Mouse (Mus musculus) cerebellum, postnatal 36 days (tissue): ENCODE data around the gene Hist2h2bb.
A peak's percentile ranks its signal among the peaks of the same experiment; 100 is the strongest.
"Not testable (repeated sequence)": the region's sequence is repeated elsewhere in the genome, so short reads cannot be mapped to it uniquely, and the experiment has no call there.

Experiments
- DNase-seq, 2 experiments: peaks; one replicate each; pipeline ENCODE4 v3.0.0; 2021 to 2022; ENCODE audit warnings: mixed read lengths in 2 of 2

Gene Hist2h2bb

DNA sequence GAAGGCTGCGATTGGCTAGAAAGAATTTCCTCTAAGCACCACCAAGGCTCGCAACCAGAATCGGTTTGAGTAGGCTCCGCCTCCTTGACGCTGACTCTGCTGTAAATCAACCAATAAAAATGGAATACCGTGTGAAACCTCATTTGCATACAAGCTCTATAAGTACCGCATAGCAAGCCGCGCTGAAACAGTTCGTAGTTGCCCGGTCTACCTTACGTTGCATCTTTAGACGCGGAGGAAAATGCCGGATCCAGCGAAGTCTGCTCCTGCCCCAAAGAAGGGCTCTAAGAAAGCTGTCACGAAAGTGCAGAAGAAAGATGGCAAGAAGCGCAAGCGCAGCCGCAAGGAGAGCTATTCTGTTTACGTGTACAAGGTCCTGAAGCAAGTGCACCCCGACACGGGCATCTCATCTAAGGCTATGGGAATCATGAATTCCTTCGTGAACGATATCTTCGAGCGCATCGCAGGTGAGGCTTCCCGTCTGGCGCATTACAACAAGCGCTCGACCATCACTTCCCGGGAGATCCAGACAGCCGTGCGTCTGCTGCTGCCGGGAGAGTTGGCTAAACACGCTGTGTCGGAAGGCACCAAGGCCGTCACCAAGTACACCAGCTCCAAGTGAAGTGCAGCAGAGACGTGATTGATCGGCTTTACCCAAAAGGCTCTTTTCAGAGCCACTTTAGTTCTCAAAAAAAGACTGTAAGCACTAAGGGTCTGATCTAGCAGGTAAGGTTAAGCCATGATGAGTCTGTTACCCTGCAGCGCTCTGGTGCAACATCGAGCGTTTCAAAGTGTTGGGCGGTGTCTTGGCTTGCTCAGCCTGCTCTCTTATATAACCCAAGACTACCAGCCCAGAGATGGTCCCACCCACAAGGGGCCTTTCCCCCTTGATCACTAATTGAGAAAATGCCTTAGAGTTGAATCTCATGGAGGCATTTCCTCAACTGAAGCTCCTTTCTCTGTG lies at the start of gene Hist2h2bb:
Gene Hist2h2bb (plus strand): TSS at position 242 of the 964 bp plus-strand sequence.
- DNase-seq = peak; percentile 87 to 95

DNA sequence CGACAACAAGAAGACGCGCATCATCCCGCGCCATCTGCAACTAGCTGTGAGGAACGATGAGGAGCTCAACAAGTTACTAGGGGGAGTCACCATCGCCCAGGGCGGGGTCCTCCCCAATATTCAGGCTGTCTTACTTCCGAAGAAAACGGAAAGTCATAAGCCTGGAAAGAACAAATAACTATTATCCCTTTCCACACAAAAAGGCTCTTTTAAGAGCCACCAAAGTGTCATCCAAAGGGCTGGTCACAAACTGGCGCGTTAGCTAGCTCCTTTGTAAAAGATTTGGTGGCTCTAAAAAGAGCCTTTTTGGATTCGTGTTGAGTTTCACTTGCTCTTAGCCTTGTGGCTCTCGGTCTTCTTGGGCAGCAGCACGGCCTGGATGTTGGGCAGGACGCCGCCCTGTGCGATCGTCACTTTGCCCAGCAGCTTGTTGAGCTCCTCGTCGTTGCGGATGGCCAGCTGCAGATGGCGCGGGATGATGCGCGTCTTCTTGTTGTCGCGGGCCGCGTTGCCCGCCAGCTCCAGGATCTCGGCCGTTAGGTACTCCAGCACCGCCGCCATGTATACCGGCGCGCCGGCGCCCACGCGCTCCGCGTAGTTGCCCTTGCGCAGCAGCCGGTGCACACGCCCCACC lies 49.3 kb upstream of the Hist2h2bb start:
- not testable (repeated sequence) for DNase-seq

DNA sequence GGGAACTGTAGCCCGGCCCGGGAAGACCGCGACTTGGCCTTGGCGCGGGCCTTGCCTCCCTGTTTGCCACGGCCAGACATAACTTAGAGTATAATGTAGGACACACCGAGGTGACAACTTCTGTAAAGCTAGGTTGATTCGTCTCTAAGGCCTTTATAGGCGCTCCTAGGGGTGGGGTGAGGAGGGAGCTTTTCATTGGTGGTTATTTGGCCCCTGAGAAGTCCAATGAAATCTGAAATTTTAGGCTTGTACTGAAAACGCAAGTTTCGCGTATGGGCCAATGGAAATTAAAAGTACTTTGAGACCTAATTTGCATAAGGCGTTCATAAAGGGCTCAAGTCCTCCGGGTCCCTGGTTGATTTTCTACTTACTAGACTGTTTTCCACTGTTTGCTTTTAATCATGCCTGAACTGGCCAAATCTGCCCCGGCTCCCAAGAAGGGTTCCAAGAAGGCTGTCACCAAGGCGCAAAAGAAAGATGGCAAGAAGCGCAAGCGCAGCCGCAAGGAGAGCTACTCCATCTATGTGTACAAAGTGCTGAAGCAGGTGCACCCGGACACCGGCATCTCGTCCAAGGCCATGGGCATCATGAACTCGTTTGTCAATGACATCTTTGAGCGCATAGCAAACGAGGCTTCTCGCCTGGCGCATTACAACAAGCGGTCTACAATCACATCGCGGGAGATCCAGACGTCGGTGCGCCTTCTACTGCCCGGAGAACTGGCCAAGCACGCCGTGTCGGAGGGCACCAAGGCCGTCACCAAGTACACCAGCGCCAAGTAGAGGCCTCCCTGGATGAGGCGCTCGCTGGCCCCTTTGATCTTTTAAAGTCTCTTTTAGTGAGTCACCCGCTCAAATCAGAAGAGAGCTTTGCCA lies 48.5 kb upstream of the Hist2h2bb start, which contains the start of the genes Hist2h2ac and Hist2h2be:
Gene Hist2h2ac (minus strand): TSS at position 116 of the 875 bp plus-strand sequence.
Gene Hist2h2be (plus strand): TSS at position 355 of the 875 bp plus-strand sequence.
- DNase-seq = peak; percentile 75 to 89

DNA sequence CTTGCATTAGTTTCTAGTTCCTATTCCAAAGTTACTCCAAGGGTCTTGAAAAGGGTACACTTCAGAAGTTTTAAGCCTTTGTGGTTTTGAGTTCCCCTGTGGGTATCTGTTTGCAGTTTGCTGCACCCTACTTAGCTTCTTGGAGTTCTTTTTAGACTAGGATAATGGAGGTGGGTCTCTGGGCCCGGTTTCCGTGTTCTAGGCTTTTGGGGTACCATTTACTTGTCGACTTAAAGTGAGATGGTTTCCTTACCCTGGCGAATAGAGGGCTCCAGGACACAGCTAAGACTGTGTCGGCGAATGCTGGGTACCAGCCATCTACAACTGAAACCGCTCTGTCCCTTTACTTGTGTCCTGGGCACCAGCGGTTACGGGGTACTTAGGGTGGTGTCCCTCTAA lies 47.9 kb upstream of the Hist2h2bb start:
- DNase-seq = peak in 1 of 2 experiments; percentile 38

DNA sequence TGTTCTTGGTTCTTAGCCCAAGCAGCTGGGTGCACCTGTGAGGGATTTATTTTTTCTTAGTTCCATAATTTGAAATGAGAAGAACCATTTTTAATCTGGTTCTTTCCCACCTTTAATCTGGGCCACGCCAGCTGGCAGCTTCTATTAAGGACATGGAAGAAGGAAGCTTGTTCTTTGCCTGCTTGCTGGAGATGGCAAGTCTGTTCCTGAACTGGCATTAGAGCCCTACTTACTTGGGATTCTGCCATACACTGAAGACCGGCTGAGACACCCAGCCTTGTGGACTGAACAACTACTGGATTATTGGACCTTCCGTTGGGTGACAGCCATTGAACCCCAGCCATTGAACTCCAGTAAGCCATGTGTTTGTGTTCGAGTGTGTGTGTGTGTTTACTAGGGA lies 46.8 kb upstream of the Hist2h2bb start:
- DNase-seq = no peak

DNA sequence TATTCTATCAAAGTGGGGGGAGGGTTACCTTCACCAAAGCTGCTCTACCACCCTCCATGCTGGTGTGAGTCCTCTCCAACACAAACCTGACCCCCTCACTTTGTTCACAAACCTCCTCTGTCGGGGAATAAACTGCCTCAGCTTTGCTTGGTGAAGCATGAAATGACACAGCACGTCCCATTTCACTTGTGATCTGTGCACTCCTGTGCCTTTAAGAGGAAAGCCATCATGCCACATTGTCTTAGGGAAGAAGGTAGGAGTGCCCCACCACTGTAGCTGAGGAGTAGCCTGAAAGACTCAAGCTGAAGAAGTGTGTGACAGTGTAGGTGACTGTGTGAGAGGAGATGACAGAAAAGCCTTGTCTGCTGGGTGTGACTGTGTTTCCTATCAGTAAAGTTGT lies 44.1 kb upstream of the Hist2h2bb start:
- no peak for DNase-seq

DNA sequence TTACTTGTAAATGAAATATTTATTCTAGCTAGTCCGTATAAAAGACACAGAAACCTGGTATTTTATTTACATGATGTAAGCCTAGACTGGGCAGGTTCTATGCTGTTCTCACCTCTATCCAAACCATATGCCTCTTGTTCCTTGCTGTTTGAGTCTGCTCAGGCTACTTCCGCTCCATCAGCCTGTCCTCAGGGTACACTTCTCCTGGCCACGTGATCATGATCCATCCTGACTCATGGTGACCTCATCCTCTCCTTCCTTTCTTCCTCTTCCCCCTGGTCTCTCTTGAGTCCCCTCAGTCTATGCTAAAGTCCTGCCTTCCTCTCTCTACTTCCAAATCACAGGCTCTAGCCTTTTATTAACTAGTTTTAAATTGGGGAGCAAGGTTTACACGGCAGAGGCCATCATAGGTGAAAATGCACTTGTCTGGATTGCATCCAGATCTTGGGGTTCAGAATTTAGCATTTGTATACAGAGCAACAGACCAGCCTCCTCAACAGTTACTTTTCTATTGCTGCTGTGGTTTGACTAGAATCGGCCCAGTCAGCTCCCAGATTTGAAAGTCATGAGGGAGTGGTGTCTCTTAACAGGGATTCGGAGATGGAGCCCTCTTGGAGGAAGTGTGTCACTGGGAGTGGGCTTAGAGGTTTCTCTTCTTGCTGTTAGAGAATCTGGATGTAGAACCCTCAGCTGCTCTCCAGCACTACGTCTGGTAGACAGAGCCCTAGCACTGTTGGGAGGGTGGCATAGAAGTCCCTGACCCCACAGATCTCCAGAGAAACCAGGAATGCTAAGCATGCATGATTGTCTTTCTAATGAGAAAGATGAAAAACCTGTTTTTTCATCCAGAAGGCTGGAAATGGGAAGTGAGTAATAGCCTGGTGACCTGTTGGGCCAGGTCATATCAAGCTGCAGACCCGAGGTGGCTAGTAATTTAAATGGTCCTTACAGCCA lies 42.6 kb upstream of the Hist2h2bb start:
- no peak for DNase-seq

DNA sequence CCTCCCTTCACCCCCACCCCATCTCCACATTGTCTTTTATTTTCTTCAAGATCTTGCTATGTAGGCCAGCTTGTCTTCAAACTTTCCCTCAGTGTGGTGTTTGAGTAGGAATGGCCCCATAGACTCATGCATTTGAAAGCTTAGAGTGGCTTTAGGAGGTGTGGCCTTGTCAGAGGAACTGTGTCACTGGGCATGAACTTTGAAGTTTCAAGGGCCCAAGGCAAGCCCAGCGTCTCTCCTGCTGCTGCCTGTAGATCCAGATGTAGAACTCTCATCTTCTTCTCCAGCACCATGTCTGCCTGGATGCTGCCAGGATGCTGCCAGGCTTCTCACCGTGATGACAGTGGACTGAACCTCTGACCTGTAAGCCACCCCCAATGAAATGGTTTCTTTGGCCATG lies 40.7 kb upstream of the Hist2h2bb start:
- DNase-seq = no peak

DNA sequence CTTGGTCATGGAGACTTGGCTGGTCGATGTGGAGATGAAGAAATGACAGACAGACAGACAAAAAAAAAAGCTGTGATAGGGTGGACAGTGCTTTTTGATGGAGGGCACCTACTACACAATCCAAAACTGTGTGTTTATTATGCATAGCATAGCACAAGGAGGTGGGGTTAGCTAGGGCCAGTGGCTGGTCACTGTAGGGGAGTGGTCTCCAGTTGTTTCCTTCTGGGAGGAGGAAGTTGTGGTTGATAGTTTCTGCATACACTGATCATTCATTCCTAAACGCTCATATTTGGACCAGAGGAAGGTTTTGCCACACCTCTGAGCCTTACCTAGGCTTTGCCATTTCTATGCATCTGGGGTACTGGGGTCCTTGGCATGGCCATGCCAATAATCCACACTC lies 39.1 kb upstream of the Hist2h2bb start:
- no peak for DNase-seq

DNA sequence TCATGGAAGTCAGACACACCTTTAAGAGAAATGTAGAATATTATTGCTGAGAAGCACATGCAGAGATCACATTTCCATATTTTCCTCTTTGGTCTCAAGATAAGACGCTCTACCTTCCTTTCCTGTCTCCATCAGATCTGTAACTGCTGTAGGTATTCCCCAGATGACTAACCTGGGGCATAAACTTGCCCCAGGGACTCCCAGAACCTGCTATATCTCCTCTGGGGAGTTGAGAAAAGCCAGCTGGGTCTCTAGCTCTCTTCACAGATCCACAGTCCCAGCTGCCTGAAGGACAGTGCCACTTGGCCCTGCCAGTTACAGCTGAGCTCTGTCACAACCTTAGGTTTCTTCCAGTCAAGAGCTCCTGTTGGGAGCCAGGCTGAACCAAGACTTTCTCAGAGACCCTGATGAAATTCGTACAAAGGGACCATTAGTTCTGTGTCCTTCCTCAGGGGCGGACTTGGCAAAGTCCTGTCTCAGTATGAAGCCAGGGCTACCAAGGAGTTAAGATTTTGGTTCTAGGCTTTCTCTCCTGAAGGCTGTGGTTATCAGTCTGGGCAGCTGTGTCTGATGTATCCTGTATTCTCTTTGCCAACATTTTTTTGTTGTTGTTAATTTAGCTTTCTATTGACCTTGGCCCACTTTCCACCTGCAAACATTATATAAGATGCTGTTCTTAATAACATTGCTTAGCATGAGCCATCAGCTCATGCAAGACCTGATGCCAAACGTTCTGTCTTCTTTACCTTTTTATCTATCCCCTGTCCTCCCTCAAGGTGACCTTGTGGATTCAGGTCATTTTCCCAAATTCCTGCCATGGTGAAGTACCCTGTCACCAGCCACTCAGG lies 38.4 kb upstream of the Hist2h2bb start:
- DNase-seq = no peak

DNA sequence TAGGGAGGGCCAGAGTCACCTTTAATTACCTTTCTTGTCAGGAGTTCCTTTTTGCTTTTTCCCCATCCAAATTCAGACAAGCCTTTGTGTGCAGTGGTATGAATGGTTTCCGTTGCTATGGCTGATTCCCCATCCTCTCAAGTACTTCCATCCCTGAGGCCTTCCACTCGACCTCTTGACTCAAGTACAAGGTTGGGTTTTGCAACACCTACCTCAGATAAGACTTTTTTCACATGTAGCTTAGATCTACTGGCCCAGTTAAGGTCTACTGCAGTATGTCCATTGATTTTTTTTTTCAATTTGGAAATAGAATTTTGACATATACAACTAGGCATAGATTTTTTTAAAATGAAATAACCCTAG lies 37.8 kb upstream of the Hist2h2bb start:
- no peak for DNase-seq

DNA sequence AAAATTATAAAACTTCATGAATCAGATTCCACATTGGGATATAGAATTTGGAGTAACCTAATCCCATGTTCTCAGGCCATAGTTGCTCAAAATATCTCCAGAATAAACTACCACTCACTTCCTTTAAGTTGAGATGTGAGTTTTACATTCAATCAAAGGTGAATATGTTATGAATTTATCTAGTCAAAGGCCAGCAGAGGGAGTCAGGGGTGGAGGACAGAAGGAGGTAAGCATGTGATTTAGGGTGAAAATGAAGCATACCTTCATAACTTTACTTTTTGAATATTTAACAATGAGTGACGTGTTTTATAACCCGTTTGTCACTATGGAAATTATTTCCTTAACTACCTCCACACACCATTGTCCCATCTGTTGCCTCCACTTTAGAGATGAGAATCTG lies 34.6 kb upstream of the Hist2h2bb start:
- no peak for DNase-seq

DNA sequence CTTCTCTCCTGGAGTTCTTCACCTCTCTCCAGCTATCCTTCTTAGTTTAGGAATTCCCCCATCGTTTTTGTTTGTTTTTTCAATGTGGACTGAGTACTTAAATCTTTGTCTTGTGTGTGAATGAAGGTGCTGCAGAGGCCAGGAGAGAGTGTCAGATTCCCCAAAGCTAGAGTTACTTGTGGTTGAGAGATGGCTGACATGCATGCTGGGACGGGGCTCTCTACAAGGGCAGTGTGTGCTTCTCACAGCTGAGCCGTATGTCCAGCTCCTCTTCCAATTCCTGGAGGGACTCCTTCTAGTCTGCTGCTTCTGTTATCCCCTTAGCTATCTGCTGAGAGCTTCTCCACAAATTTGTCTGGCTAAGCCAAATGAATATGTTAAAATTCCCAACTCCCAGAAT lies 33.7 kb upstream of the Hist2h2bb start:
- no peak for DNase-seq

DNA sequence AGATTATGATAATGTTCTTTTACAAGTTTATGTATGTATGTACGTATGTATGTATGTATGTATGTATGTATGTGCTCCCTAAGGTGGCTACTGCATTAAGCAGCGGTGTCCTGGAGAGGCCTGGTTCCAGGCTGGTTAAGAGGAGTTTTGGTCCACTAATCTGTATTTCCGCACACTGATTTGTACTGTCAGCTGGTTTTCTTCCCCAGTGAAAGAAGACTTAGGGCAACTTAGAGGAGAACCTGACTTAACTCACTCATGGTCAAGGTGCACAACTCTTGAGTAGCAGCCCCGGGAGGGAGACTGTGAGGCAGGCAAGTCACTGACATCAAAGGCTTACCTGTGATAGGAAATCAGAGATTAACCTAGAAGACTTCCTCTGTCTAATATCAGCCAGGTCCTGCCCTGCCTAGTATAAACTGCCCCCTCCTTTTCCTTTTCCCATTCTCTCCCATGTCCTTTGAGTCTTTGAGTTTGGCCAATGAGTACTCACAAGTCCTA lies 32.7 kb upstream of the Hist2h2bb start:
- no peak for DNase-seq

DNA sequence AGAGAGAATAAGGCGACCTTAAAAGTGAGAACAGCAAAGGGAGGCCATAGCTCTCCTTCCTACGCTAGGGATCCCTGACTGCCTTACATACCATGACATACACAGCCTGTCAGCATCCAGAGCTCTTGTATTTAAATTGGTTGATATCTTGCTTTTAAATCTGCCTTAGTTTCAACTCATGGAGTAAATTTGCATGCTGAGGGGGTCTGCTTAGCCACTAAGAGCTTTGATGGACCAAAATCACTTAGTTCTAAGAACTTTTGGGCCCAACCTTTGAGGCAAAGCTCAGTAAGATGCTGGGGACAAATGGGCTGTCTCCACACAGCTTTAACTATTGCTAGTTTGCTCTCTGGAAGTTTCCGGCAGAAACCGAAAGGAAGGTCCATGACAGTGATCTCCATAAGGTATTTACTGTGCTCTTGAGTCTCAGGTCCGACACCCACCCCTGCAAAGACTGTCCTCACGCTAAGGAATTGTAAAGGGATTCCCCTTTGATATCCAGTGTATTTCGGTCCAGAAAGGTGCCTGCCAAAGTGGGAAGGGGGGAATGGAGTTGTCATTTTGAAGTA lies 32.1 kb upstream of the Hist2h2bb start:
- DNase-seq = no peak

DNA sequence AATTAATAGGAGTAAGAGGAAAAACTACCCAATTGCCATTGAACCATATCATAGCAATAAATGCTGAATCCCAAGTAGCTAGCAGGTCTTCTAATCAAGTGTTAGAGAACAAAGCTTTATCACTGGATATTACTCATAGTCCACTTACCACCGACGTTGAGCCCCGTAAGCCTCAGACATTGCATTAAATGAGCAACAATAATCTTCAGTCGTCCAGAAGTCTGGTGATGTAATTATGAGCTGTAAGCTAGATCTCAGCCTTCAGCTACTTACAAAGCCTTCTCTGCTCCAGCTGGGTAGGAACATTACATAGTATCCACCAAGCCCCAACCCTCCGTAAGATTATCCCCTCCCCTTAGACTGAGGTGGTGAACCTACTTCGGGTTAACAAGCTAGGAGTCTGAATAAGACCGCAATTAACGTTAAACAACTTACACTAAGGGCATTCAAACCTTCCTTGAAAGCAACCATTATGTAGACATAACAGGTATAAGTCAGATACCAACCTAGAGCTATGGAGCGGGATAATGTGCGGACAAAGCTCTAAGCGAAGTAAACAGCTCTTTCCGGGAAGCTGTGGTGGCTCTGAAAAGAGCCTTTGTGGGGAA lies 31.5 kb upstream of the Hist2h2bb start:
- DNase-seq = no peak

DNA sequence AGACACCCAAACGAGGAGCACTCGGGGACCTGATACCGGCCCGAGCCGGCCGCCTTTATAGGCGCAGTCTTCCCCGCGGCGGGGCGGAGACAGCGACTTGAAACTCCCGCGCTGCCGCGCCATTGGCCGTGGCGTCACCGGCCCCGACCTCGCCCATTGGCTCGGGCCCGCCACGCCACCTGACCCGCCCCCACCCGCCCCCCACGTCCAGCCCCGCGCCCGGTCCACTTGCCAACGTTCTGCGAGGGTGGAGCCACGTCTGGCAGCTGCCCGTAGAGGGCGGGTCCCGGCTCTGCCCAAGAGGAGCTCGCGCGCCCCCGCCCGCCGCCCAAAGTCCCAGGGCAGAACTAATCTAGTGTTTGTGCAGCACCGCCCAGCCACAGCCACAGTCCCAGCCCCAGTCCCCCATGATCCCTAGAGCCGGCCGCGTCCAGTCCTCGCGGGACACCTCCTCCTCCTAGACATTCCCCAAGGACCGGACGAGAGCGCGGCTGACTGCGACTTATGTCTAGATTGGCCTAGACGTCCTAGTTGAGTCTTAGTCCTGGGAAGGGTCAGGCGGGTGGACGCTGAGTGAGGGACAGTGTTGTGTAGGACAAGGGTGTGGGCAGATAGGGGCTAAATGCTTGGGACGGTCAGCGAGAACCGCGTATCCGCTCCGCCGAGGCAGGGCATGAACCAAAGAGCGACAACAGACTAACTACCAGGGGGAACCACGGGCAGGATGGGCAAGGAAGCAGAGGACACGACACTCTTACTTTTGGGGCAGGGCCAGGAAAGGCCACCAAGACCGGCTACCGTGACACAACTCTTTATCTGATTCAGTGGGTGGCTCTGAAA lies 30.4 kb upstream of the Hist2h2bb start, which contains the start of gene Hist2h3c2:
Gene Hist2h3c2 (minus strand): TSS at position 174 of the 840 bp plus-strand sequence.
- peak; percentile 28 to 44 for DNase-seq

DNA sequence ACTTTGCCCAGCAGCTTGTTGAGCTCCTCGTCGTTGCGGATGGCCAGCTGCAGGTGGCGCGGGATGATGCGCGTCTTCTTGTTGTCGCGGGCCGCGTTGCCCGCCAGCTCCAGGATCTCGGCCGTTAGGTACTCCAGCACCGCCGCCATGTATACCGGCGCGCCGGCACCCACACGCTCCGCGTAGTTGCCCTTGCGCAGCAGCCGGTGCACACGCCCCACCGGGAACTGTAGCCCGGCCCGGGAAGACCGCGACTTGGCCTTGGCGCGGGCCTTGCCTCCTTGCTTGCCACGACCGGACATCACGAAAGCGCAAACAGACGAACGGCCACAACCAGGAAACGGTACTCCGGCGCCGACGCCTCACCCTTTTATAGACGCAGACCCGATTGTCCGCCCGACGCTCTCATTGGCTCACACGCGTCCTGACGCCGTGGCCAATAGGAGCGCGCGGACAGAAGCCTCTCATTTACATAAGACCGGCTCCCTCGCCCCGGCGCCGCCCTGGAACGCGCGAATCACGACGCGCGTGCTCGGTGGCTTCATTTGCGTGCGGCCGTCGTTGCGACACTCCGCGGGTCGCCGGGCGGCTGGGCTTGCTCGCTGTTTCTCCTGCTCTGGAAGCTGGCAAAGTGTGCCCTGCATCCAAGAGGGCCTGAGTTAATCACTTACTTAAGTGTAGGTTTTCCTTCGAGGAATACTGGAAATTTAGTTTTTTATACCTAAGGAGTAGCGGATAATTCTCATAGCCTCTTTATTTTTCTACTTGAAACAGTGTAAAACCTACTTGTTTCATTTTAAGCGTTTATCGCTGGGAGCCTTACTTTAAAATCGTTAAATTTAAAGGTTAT lies 29.4 kb upstream of the Hist2h2bb start, which contains the start of gene Hist2h2aa2:
Gene Hist2h2aa2 (minus strand): TSS at position 328 of the 850 bp plus-strand sequence.
- DNase-seq = peak; percentile 95 to 100
